Mouse (Mus musculus): ENCODE measurements around the gene Rfc2. TPM values are rescaled to one million over a fixed set of nuclear protein-coding genes. Genes with fewer than 3 reads are reported as not detected.

The Rfc2 gene
- polyA plus RNA-seq (2021; fragmentation: Nextera tagmentation), result 83.2 and 86.5 TPM in 2 replicates
- long read RNA-seq, experiment 1, full-length matches to known transcripts, result 89 of 100 reads
- long read RNA-seq, experiment 1, partial matches to known transcripts, result 8 of 100 reads
- long read RNA-seq, experiment 1, other reads (novel, unspliced or antisense), result 3 of 100 reads
- long read RNA-seq, experiment 2, full-length matches to known transcripts, result 265 of 278 reads
- long read RNA-seq, experiment 2, partial matches to known transcripts, result 1 of 278 reads
- long read RNA-seq, experiment 2, other reads (novel, unspliced or antisense), result 12 of 278 reads

GRCm38 (mm10) chr5:134581146-134581545 lies at the start of gene Rfc2:
Rfc2 (plus strand) TSS chr5:134581366.

GRCm38 (mm10) chr5:134552110-134552972 lies 28.8 kb upstream of the Rfc2 start, which contains the start of gene Clip2:
Clip2 (minus strand) TSS chr5:134552434.

GRCm38 (mm10) chr5:134560071-134560449 lies 21.1 kb upstream of the Rfc2 start, which contains the start of gene Syna:
Syna (minus strand) TSS chr5:134560171.

GRCm38 (mm10) chr5:134614802-134615201 lies 33.6 kb downstream of the Rfc2 start, which contains the start of gene Lat2:
Lat2 (minus strand) TSS chr5:134615025.

GRCm38 (mm10) chr5:134639269-134639682 lies 58.1 kb downstream of the Rfc2 start, which contains the start of gene Eif4h:
Eif4h (minus strand) TSS chr5:134639490.

Small RNA genes lying within 50 kb of the gene (microRNA-seq; reads per million reads assigned to microRNA genes)
- not detected for gene Mir7228

Other genes starting within 250 kb of the Rfc2 start
- gene Gtf2ird1, start 124.7 kb upstream of the Rfc2 start, polyA plus RNA-seq (2021; fragmentation: Nextera tagmentation), result 6.6 and 8.8 TPM in 2 replicates
- gene Clip2, start 28.9 kb upstream of the Rfc2 start, polyA plus RNA-seq (2021; fragmentation: Nextera tagmentation), result 4.6 and 5.0 TPM in 2 replicates
- 3.0 and 3.3 TPM in 2 replicates for gene Syna, start 21.2 kb upstream of the Rfc2 start, polyA plus RNA-seq (2021; fragmentation: Nextera tagmentation)
- gene Lat2, start 33.7 kb downstream of the Rfc2 start, polyA plus RNA-seq (2021; fragmentation: Nextera tagmentation), result 2.8 and 4.0 TPM in 2 replicates
- 302 and 303 TPM in 2 replicates for gene Eif4h, start 58.1 kb downstream of the Rfc2 start, polyA plus RNA-seq (2021; fragmentation: Nextera tagmentation)
- gene Limk1, start 107.2 kb downstream of the Rfc2 start, polyA plus RNA-seq (2021; fragmentation: Nextera tagmentation), result 3.8 and 8.3 TPM in 2 replicates
- gene Eln, start 166.0 kb downstream of the Rfc2 start, polyA plus RNA-seq (2021; fragmentation: Nextera tagmentation), result 0.13 and 0.33 TPM in 2 replicates